In genomic region chr8:41592174-41592573, GRCm38 (mm10) we compare ENCODE assay signal across 19 mouse cellular contexts.
DNase-seq lines count a peak whose midpoint lies in the region; ATAC-seq and TF ChIP-seq lines count a peak whose summit lies in the region.
"Had no signal": no experiment of that assay in that cellular context is flagged by ENCODE, and none has a peak within 500 bp of the region (broad histone marks: within the 10 kb centered on the region; RNA-seq: fewer than 3 reads in every experiment).

No protein-coding gene starts in this region.

- H3K36me3 ChIP-seq in lung, embryonic 15.5 days: no peaks in the 10 kb centered on the region
- no peaks in the 10 kb centered on the region for H3K36me3 ChIP-seq in limb, embryonic 12.5 days
- H3K36me3 ChIP-seq: embryonic facial prominence, embryonic 15.5 days; forebrain, embryonic 10.5 days; heart, embryonic 10.5 days; hindbrain, embryonic 10.5 days had no signal

- no peak for TF ChIP-seq POLR2A in brain, embryonic 14.5 days (IDR thresholded peaks at IDR 0.05; ENCODE audit: borderline replicate concordance, extremely low read depth, insufficient read depth, insufficient read length, poor library complexity, severe bottlenecking)

- ATAC-seq in lung, embryonic 15.5 days (ENCODE audit: borderline replicate concordance, extremely low read depth, low FRiP score, low TSS enrichment): no peak
- ATAC-seq in limb, embryonic 12.5 days (ENCODE audit: insufficient number of reproducible peaks, insufficient read depth, low FRiP score, low TSS enrichment, low read depth): no peak
- ATAC-seq: forebrain, embryonic 14.5 days had no signal

- no peak overlapping the region for H3K9ac ChIP-seq in lung, embryonic 15.5 days
- no peak overlapping the region for H3K9ac ChIP-seq in limb, embryonic 12.5 days (replicated peaks)
- H3K9ac ChIP-seq: embryonic facial prominence, embryonic 15.5 days; hindbrain, embryonic 14.5 days had no signal

- H3K27me3 ChIP-seq in lung, embryonic 15.5 days: no peaks in the 10 kb centered on the region
- peaks cover 6% of the 10 kb centered on the region for H3K27me3 ChIP-seq in limb, embryonic 12.5 days
- H3K27me3 ChIP-seq: embryonic facial prominence, embryonic 15.5 days had no signal

- no peak overlapping the region for H3K4me3 ChIP-seq in lung, embryonic 15.5 days
- no peak overlapping the region for H3K4me3 ChIP-seq in limb, embryonic 12.5 days (replicated peaks)
- H3K4me3 ChIP-seq: embryonic facial prominence, embryonic 15.5 days; erythroblast, embryonic 14.5 days; forebrain, embryonic 10.5 days; heart, embryonic 10.5 days; hindbrain, embryonic 10.5 days had no signal

- no peaks in the 10 kb centered on the region for H3K9me3 ChIP-seq in lung, embryonic 15.5 days
- no peaks in the 10 kb centered on the region for H3K9me3 ChIP-seq in limb, embryonic 12.5 days
- H3K9me3 ChIP-seq: embryonic facial prominence, embryonic 15.5 days; forebrain, embryonic 10.5 days; heart, embryonic 10.5 days; hindbrain, embryonic 10.5 days had no signal

- peak; percentile 14 for DNase-seq in embryo, embryonic 10.5 days (ENCODE audit: low spot score)
- no peak for DNase-seq in embryo, embryonic 9.5 days (ENCODE audit: extremely low spot score)
- DNase-seq in lung, postnatal 36 days: no peak
- peak; percentile 23 for DNase-seq in brain, embryonic 14.5 days (ENCODE audit: low read depth)
- no peak for DNase-seq in gastrocnemius, postnatal 10 days
- DNase-seq: adrenal gland, postnatal 10 days; cerebellum, adult 18-20 months; cerebellum, adult 9-11 months; cerebellum, postnatal 36 days; heart, adult 18-20 months had no signal

- H3K27ac ChIP-seq in lung, embryonic 15.5 days: peak overlapping the region; percentile 22; the same call in 1 of the 2 replicates
- peak overlapping the region; percentile 20; the same call in 1 of the 2 replicates for H3K27ac ChIP-seq in limb, embryonic 12.5 days
- H3K27ac ChIP-seq: embryonic facial prominence, embryonic 15.5 days; forebrain, embryonic 10.5 days; heart, embryonic 10.5 days; hindbrain, embryonic 10.5 days; hindbrain, embryonic 14.5 days had no signal

- H3K4me1 ChIP-seq in lung, embryonic 15.5 days: no peaks in the 10 kb centered on the region
- H3K4me1 ChIP-seq in limb, embryonic 12.5 days (replicated peaks): peaks cover 13% of the 10 kb centered on the region
- H3K4me1 ChIP-seq: embryonic facial prominence, embryonic 15.5 days; heart, embryonic 10.5 days; hindbrain, embryonic 10.5 days had no signal

- H3K4me2 ChIP-seq in lung, embryonic 15.5 days: peak overlapping the region; percentile 36
- no peak overlapping the region for H3K4me2 ChIP-seq in limb, embryonic 12.5 days
- H3K4me2 ChIP-seq: embryonic facial prominence, embryonic 15.5 days; hindbrain, embryonic 14.5 days had no signal

- TF ChIP-seq CTCF in brain, embryonic 14.5 days (IDR thresholded peaks at IDR 0.05; ENCODE audit: borderline replicate concordance, extremely low read depth, insufficient read depth, insufficient read length): no peak

- 42% methylated on average over 9 of the region's 9 CpGs for WGBS in lung, embryonic 15.5 days
- 27% methylated on average over 9 of the region's 9 CpGs for WGBS in limb, embryonic 12.5 days

Comparison
In these comparisons a context has a peak if more than half of its experiments do, and no peak if none do; other contexts are left out.
1. DNase-seq: peak in embryo, embryonic 10.5 days (single experiment) and brain, embryonic 14.5 days (single experiment); none in embryo, embryonic 9.5 days (single experiment), lung, postnatal 36 days (single experiment) and gastrocnemius, postnatal 10 days (single experiment).